Mouse (Mus musculus) urinary bladder, postnatal 36 days (tissue): ENCODE measurements around the gene Gm20929.
"Not testable (repeated sequence)": the region's sequence is repeated elsewhere in the genome, so short reads cannot be mapped to it uniquely, and the experiment has no call there.

Source experiments
- DNase-seq, 2 experiments: peaks; one replicate each; pipeline ENCODE4 v3.0.0; 2022; ENCODE audit warnings: low spot score in 2 of 2, mixed read lengths in 1 of 2

The Gm20929 gene

GRCm38 (mm10) chrY:53843649-53844048 is at the start of gene Gm20929:
TSS of gene Gm20929 (plus strand) at chrY:53843949.
- not testable (repeated sequence) for DNase-seq
